Comparison of ENCODE assay signal across 23 mouse cellular contexts in genomic region chr2:92662534-92663068, GRCm38 (mm10).
DNase-seq lines count a peak whose midpoint lies in the region; ATAC-seq and TF ChIP-seq lines count a peak whose summit lies in the region.
"Had no signal": no experiment of that assay in that cellular context is flagged by ENCODE, and none has a peak within 500 bp of the region (broad histone marks: within the 10 kb centered on the region; RNA-seq: fewer than 3 reads in every experiment).

No protein-coding gene starts in this region.

- DNase-seq in forebrain, embryonic 10.5 days (ENCODE audit: extremely low spot score, low spot score): no peak
- DNase-seq in 416B (ENCODE audit: low read depth) (peak; percentile 15), CH12.LX (ENCODE audit: extremely low read depth) (no peak)
- no peak for DNase-seq in testis, postnatal 14 days (ENCODE audit: low spot score)
- DNase-seq in spleen, postnatal 4 days (ENCODE audit: low spot score in 2 of 2): no peak
- DNase-seq: adrenal gland, adult 8-10 months; adrenal gland, postnatal 14 days; adrenal gland, postnatal 36 days; B cell, adult 2 months; cerebellum, adult 11-12 months; cerebellum, adult 2 months; cerebellum, adult 9-10 months; cerebellum, postnatal 10 days; cerebellum, postnatal 25 days; forebrain, postnatal 0 days had no signal

- H3K27me3 ChIP-seq in forebrain, embryonic 10.5 days (ENCODE audit: poor library complexity, severe bottlenecking): peaks cover 10% of the 10 kb centered on the region; the same call in 1 of the 2 replicates
- no peaks in the 10 kb centered on the region for H3K27me3 ChIP-seq in forebrain, embryonic 13.5 days
- H3K27me3 ChIP-seq in CH12.LX (replicated peaks): peaks cover 27% of the 10 kb centered on the region
- H3K27me3 ChIP-seq: embryonic facial prominence, embryonic 12.5 days; forebrain, embryonic 15.5 days had no signal

- H3K4me3 ChIP-seq in forebrain, embryonic 10.5 days: no peak overlapping the region
- no peak overlapping the region for H3K4me3 ChIP-seq in forebrain, embryonic 13.5 days
- no peak overlapping the region for H3K4me3 ChIP-seq in CH12.LX (replicated peaks in 1 of 3; ENCODE audit: low read depth in 2 of 3, low read length in 2 of 3, poor library complexity in 1 of 3)
- H3K4me3 ChIP-seq: embryonic facial prominence, embryonic 10.5 days; embryonic facial prominence, embryonic 12.5 days; forebrain, embryonic 12.5 days; forebrain, embryonic 15.5 days had no signal

- H3K4me2 ChIP-seq in forebrain, embryonic 13.5 days: no peak overlapping the region
- H3K4me2 ChIP-seq in CH12.LX (ENCODE audit: insufficient read depth, low read depth, poor library complexity, severe bottlenecking): no peak overlapping the region
- H3K4me2 ChIP-seq: embryonic facial prominence, embryonic 12.5 days; forebrain, embryonic 12.5 days; forebrain, embryonic 15.5 days had no signal

- H3K36me3 ChIP-seq in forebrain, embryonic 10.5 days (replicated peaks): no peaks in the 10 kb centered on the region
- no peaks in the 10 kb centered on the region for H3K36me3 ChIP-seq in forebrain, embryonic 13.5 days (ENCODE audit: poor library complexity, severe bottlenecking)
- no peaks in the 10 kb centered on the region for H3K36me3 ChIP-seq in CH12.LX (replicated peaks in 1 of 2; ENCODE audit: control insufficient read depth in 1 of 2, insufficient read depth in 1 of 2, low read length in 1 of 2)
- H3K36me3 ChIP-seq: embryonic facial prominence, embryonic 10.5 days; embryonic facial prominence, embryonic 12.5 days; forebrain, embryonic 12.5 days; forebrain, embryonic 15.5 days had no signal

- no peak; the same call in 1 of the 2 replicates for TF ChIP-seq RAD21 in CH12.LX (IDR thresholded peaks at IDR 0.05; ENCODE audit: low read depth, low read length)

- no peak for TF ChIP-seq CTCF in CH12.LX (conservative IDR thresholded peaks at IDR 0.05 in 1 of 2, IDR thresholded peaks at IDR 0.05 in 1 of 2; ENCODE audit: low read depth in 2 of 2, low read length in 2 of 2)

- no peak for TF ChIP-seq EP300 in CH12.LX (IDR thresholded peaks at IDR 0.05; ENCODE audit: low read length)

- no peaks in the 10 kb centered on the region for H3K79me2 ChIP-seq in CH12.LX (replicated peaks; ENCODE audit: control insufficient read depth, extremely low read depth, insufficient read depth, poor library complexity, severe bottlenecking)

- H3K4me1 ChIP-seq in forebrain, embryonic 10.5 days: peaks cover 54% of the 10 kb centered on the region
- peaks cover 17% of the 10 kb centered on the region for H3K4me1 ChIP-seq in forebrain, embryonic 13.5 days
- H3K4me1 ChIP-seq in CH12.LX (ENCODE audit: control insufficient read depth in 1 of 2, insufficient read depth in 2 of 2): peaks cover 9 to 58% of the 10 kb centered on the region in 2 experiments
- H3K4me1 ChIP-seq: embryonic facial prominence, embryonic 12.5 days had no signal

- no peak overlapping the region for H3K9ac ChIP-seq in forebrain, embryonic 13.5 days
- no peak overlapping the region for H3K9ac ChIP-seq in CH12.LX (ENCODE audit: insufficient read depth, low read depth)
- H3K9ac ChIP-seq: embryonic facial prominence, embryonic 12.5 days; forebrain, embryonic 12.5 days; forebrain, embryonic 15.5 days; forebrain, postnatal 0 days had no signal

- no peak for ATAC-seq in forebrain, embryonic 13.5 days
- ATAC-seq: activated CD4-positive, CD25-positive, alpha-beta regulatory T cell, adult 4 months; CD4-positive, CD25-positive, alpha-beta regulatory T cell, adult 4 months; forebrain, embryonic 15.5 days; forebrain, postnatal 0 days; Patski had no signal

- TF ChIP-seq POLR2A in CH12.LX (IDR thresholded peaks at IDR 0.05; ENCODE audit: low read depth, low read length): no peak

- in situ Hi-C loops in CH12.LX (cut with MboI; ENCODE audit: low pct_ligation_motif_present, low pct_unique_long_range_greater_than_20kb, low sequenced_read_pairs): no loop called here

- H3K27ac ChIP-seq in forebrain, embryonic 10.5 days: 0 out of 2 replicates have a peak overlapping the region, but pooled peaks have one; percentile 74
- no peak overlapping the region for H3K27ac ChIP-seq in forebrain, embryonic 13.5 days
- no peak overlapping the region for H3K27ac ChIP-seq in CH12.LX (ENCODE audit: insufficient read depth, low read depth)
- H3K27ac ChIP-seq: embryonic facial prominence, embryonic 10.5 days; embryonic facial prominence, embryonic 12.5 days; forebrain, embryonic 12.5 days; forebrain, embryonic 15.5 days had no signal

- dilution Hi-C loops in CH12.LX (cut with MboI; ENCODE audit: extremely low pct_ligation_motif_present, extremely low pct_unique_long_range_greater_than_20kb, low sequenced_read_pairs): no loop called here

- 92% methylated on average over 6 of the region's 6 CpGs for WGBS in forebrain, embryonic 10.5 days
- 89% methylated on average over 6 of the region's 6 CpGs for WGBS in forebrain, embryonic 13.5 days

- peaks cover 5% of the 10 kb centered on the region; the same call in 1 of the 2 replicates for H3K9me3 ChIP-seq in forebrain, embryonic 10.5 days
- no peaks in the 10 kb centered on the region for H3K9me3 ChIP-seq in forebrain, embryonic 13.5 days (replicated peaks)
- peaks cover 7% of the 10 kb centered on the region for H3K9me3 ChIP-seq in CH12.LX (replicated peaks; ENCODE audit: low read length)
- H3K9me3 ChIP-seq: forebrain, embryonic 12.5 days; forebrain, embryonic 15.5 days had no signal

TF ChIP-seq in CH12.LX, 34 proteins besides CTCF, POLR2A, EP300 and RAD21:
- TF ChIP-seq BHLHE40 (IDR thresholded peaks at IDR 0.05; ENCODE audit: low read depth, low read length) (0 out of 2 replicates have a peak, but pooled peaks have one; percentile 9), ETS1 (conservative IDR thresholded peaks at IDR 0.05; ENCODE audit: low read depth, low read length) (no peak)
